Mouse (Mus musculus) heart, embryonic 10.5 days (tissue): ENCODE measurements around the gene Colgalt1. TPM values are rescaled to one million over a fixed set of nuclear protein-coding genes. Genes with fewer than 3 reads are reported as not detected.

ENCODE experiments used
- DNase-seq: peaks from one replicate; pipeline ENCODE4 v3.0.0-alpha.2; 2017; ENCODE audit warnings: low spot score
- H3K27ac ChIP-seq: fragments of 300-500 bp; sonication (generic); 2 replicates; pipeline ENCODE4 v1.5.1; 2016; ENCODE audit warnings: mild to moderate bottlenecking
- H3K27me3 ChIP-seq: fragments of 300-500 bp; sonication (generic); 2 replicates; pipeline ENCODE4 v1.6.1; 2016; ENCODE audit warnings: mild to moderate bottlenecking; ENCODE audit not compliant: poor library complexity, insufficient read depth, severe bottlenecking
- H3K36me3 ChIP-seq: fragments of 300-500 bp; sonication (generic); 2 replicates; pipeline ENCODE4 v1.6.1; 2016; ENCODE audit warnings: mild to moderate bottlenecking, moderate library complexity
- H3K4me1 ChIP-seq: fragments of 300-500 bp; sonication (generic); 2 replicates; pipeline ENCODE4 v1.6.1; 2016; ENCODE audit warnings: mild to moderate bottlenecking
- H3K4me3 ChIP-seq: fragments of 300-500 bp; sonication (generic); 2 replicates; pipeline ENCODE4 v1.5.1; 2016; ENCODE audit warnings: mild to moderate bottlenecking, moderate library complexity
- H3K9me3 ChIP-seq: fragments of 300-500 bp; sonication (generic); 2 replicates; pipeline ENCODE4 v1.6.1; 2016; ENCODE audit warnings: mild to moderate bottlenecking, moderate library complexity
- WGBS: fragments of 180-500 bp; shearing (Covaris S2); methylation state at CpG from one replicate; pipeline ENCODE4 v1.1.7; 2016; 5-methylcytosine and 5-hydroxymethylcytosine counted together
- polyA plus RNA-seq: library from polyadenylated mRNA; unstranded; fragments of >200 nt; fragmentation: Nextera tagmentation; extraction: Ambion mirVana; gene quantifications from 2 replicates; pipeline ENCODE4 v1.2.1, GENCODE M21; 2016

Gene Colgalt1
- polyA plus RNA-seq, 1 experiment from 2014 or later, result 54.4 TPM

DNA sequence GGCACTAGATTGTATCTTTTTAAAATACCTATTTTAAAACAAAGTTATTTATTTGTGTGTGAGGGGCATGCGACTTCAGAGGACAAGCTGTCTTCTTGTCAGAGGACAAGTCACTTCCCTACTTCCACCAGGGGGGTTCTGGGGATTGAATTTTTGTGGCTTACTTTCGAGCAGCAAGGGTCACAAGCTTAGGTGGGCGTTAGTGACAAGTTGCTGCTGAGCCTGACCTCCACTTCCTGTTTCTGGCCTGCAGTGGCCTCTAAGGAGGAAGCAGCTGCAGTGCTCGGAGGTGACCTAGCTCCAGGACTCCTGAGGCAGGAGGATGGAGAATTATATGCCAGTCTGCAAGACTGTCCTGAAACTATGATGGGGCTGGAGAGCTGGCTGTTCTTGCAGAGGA is 2.6 kb downstream of the Colgalt1 start:
- no peak overlapping the region for H3K4me3 ChIP-seq
- H3K27me3 ChIP-seq, result no peaks in the 10 kb centered on the region
- peaks cover 15% of the 10 kb centered on the region for H3K4me1 ChIP-seq
- 55% methylated on average over 4 of the region's 4 CpGs for WGBS
- H3K9me3 ChIP-seq, result no peaks in the 10 kb centered on the region
- no peak for DNase-seq
- peaks cover 53% of the 10 kb centered on the region for H3K36me3 ChIP-seq
- H3K27ac ChIP-seq, result no peak overlapping the region

DNA sequence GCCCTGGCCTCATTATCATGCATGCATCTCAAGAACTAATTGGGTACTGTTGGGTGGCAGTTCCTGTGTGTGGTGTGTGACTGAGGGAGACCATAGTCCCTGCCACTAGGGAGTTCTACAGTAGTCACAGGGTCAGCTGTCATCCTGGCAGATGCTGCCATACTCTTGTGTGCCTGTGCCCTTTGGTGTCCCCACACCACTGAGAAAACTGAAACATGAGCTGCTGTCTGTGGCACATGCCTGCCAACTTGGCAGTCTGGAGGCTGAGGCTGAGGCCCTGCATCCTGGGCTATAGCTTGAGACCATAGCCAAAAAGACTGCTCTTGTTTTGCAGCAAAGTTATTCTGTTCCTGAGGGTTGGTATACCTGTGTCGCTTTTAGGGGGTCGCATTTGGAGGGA is 9.0 kb downstream of the Colgalt1 start:
- Histone ChIP-seq H3K4me1 (no peaks in the 10 kb centered on the region), H3K36me3 (peaks cover 97% of the 10 kb centered on the region), H3K27ac (no peak overlapping the region), H3K4me3 (no peak overlapping the region), H3K9me3 (peaks cover 32% of the 10 kb centered on the region), H3K27me3 (no peaks in the 10 kb centered on the region)
- 90% methylated on average over 2 of the region's 2 CpGs for WGBS
- no peak for DNase-seq

DNA sequence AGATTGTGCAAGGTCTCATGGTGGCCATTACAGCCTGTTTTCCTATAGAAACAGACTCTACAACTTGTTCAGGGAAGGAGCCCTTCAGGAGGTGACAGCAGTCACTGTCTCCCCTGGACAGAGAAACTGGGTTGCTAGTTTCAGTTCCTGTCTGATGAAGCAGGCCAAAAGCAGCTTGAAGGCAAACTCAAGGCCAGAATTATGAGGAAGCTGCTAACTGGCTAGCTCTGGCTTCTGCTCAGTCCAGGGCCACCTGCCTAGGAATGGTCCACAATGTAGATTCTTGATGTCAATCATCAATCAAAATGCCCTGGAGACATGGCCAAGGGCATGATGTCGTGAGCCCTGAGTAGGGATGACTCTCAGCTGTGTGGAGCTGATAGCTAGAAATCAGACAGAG is 14.3 kb downstream of the Colgalt1 start:
- peaks cover 32% of the 10 kb centered on the region for H3K9me3 ChIP-seq
- WGBS, result 93% methylated on average over 1 of the region's 1 CpGs
- peaks cover 58% of the 10 kb centered on the region for H3K36me3 ChIP-seq
- peaks cover 32% of the 10 kb centered on the region for H3K4me1 ChIP-seq
- no peak overlapping the region for H3K4me3 ChIP-seq
- H3K27ac ChIP-seq, result no peak overlapping the region
- peaks cover 7% of the 10 kb centered on the region for H3K27me3 ChIP-seq
- DNase-seq, result no peak

DNA sequence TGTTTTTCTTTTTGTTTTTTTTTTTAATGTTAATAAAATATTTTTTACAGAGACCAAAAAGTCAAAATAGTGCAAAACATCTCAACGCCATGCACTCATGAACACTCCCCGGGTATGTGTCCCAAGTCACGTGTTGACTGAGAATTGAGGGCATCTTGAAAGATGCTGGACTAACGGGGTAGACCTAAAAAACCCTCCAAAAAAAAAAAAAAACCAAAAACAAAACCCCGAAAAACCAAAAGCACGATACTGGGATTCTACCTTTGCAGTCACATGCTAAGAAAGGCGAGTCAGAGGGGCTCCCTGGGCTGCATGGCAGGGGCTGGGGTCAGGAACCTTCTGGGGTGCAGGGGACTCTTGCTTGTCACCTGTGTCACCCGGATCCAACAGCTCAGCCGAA is 16.0 kb downstream of the Colgalt1 start:
- peaks cover 42% of the 10 kb centered on the region for H3K36me3 ChIP-seq
- no peak overlapping the region for H3K27ac ChIP-seq
- peaks cover 33% of the 10 kb centered on the region for H3K4me1 ChIP-seq
- peaks cover 21% of the 10 kb centered on the region for H3K9me3 ChIP-seq
- WGBS, result 81% methylated on average over 9 of the region's 9 CpGs
- peaks cover 23% of the 10 kb centered on the region for H3K27me3 ChIP-seq
- DNase-seq, result no peak
- no peak overlapping the region for H3K4me3 ChIP-seq

DNA sequence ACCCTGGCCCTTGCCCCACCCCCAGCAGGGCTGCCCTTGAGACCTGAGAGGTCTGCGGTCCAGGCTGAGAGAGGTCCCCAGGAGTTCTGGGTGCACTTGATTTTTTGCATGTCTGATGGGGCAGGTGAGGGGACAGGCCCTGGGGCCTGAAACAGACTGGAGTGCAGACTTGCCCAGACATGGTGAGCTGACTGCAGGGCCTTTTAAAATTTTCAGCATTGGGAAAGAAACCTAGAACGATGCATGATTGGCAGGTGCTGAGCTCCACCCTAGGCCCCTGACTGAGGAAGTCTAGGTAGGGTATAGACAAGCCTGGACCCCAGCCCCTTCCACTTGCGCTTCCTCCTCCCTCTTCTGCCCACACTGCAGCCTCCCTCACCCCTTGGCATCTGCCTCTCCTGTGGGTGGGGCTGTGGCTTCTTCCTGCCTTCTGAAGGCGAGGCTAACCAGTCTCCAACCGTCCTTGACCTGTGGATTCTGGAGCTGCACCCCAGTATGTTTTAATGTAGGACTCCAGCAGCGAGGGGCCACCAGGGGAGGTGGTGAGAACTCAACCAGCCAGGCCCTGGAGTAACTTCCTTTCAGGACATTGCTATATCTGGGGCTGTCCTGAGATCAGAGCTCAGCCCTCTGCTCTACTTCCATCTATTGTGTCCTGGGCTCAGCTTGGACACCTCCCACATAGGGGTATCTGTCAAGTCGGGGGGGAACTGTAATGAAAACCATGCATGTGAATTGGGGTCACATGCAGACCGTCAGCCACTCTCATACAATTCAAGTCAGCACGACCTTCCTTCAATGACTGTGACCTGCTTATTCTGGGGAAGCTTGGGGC is 16.7 kb downstream of the Colgalt1 start:
- Histone ChIP-seq H3K27me3 (peaks cover 30% of the 10 kb centered on the region), H3K36me3 (peaks cover 35% of the 10 kb centered on the region), H3K4me3 (peak overlapping the region; percentile 8; the same call in 1 of the 2 replicates), H3K4me1 (peaks cover 33% of the 10 kb centered on the region), H3K9me3 (peaks cover 17% of the 10 kb centered on the region), H3K27ac (peak overlapping the region; percentile 87; the same call in 1 of the 2 replicates)
- no peak for DNase-seq
- 48% methylated on average over 9 of the region's 9 CpGs for WGBS

DNA sequence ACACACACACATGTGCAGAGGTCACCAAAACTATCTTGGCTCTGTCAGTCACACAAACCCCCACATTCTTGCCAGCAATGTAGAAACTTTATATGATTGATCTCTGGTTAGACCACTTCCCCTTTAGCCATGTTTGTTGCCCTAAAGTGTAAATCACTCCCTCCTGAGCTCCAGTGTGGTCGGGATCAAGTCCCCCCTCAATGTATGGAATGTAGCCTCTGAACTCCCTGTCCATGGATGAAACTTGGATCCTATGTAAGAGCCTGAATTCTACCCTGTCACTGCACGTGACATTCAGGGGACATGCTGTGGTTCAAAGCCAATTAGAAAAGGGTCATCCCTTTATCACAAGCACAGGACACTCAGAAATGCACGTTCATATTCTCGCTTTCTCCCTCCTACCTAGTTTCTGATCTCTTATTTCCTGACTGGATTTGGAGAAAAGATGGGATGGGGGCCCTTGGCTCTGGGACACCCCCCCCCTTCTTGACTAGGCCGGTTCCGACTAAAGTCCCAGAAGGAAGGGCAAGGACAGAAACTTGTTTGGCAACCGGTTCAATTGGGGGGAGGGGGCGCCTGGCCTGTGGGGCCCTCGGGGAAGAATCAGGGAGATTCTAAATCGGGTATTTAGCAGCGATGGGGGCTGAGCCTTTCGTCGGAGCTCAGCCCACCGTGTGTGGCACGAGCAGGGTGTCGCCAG is 17.7 kb downstream of the Colgalt1 start:
- WGBS, result 9% methylated on average over 16 of the region's 16 CpGs
- Histone ChIP-seq H3K36me3 (peaks cover 24% of the 10 kb centered on the region), H3K27me3 (peaks cover 41% of the 10 kb centered on the region), H3K9me3 (peaks cover 15% of the 10 kb centered on the region), H3K27ac (peak overlapping the region; percentile 87), H3K4me3 (peak overlapping the region; percentile 64), H3K4me1 (peaks cover 34% of the 10 kb centered on the region)
- no peak for DNase-seq

DNA sequence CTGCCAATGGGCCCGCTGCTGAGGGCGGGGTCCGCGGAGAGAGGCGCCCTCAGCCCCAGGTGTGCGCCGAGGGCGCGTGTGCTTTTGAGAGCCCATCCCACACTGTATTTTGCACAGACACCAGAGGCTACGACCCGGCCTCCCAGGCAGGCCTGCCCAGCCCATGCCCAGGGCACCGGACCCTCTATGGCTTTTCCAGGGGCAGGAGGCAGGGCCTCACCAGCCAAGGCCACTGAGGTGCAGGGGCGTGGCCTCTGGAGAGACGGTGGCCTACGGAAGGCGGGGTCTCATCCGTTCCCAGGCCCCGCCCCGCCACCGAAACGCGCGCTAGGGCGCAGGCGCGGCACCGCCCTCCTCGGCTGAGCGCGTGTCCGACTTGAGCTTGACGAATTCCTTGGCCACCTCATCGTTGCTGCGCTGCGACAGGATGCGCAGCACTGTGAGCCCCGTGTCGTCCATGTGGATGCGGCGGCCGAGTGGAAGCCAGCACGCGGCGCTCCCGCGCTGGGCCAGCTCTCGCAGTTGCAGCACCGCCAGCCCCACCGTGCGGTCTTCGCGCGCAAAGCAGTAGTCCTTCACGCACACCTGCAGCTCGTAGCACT is 18.4 kb downstream of the Colgalt1 start:
- under 1% methylated on average over 55 of the region's 55 CpGs for WGBS
- peaks cover 40% of the 10 kb centered on the region for H3K4me1 ChIP-seq
- peaks cover 12% of the 10 kb centered on the region for H3K9me3 ChIP-seq
- H3K27ac ChIP-seq, result peak overlapping the region; percentile 87
- peak; percentile 97 for DNase-seq
- peaks cover 17% of the 10 kb centered on the region for H3K36me3 ChIP-seq
- peak overlapping the region; percentile 64 for H3K4me3 ChIP-seq
- peaks cover 48% of the 10 kb centered on the region for H3K27me3 ChIP-seq

DNA sequence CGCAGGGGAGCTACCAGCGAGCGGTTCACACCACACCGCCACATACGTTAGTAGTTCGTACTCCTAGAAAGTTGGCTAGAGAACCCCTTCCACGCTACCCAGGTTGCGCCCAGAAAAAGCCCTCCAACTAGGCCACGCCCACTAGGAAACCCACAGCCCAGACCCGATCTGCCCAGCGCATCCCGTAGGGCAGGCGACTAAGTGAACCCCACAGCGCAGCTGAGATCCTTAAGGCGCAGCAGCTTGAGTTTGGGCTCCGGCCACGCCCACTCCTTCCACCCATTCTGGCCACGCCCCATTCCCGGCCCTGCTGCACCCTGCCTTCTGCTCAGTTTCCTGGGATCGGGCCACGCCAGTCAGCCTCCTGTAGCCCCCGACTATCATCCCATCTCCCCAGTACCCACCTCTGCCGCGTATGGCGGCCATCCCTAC is 19.0 kb downstream of the Colgalt1 start:
- WGBS, result 5% methylated on average over 25 of the region's 25 CpGs
- H3K27ac ChIP-seq, result peak overlapping the region; percentile 87
- peaks cover 46% of the 10 kb centered on the region for H3K4me1 ChIP-seq
- H3K36me3 ChIP-seq, result peaks cover 11% of the 10 kb centered on the region
- H3K27me3 ChIP-seq, result peaks cover 54% of the 10 kb centered on the region
- H3K4me3 ChIP-seq, result peak overlapping the region; percentile 64
- H3K9me3 ChIP-seq, result peaks cover 12% of the 10 kb centered on the region
- DNase-seq, result no peak

DNA sequence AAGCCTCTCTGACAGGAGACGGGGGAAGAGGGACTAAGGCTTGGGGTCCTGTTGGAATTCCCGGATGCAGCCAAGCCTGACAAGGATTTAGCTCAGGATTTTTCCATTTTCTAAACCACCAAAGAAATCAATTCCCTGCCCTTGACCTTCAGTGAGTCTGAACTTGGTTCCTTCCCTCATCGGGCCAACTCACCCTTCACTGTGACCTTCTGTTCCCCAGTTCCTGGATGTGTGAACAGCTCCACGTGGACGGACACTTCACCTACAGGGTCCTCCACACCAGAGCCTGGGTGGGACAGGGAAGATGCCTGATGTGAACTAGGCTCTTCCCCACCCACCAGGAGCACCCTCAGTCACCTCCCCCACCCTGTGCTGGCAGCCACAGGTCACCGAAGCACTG is 20.0 kb downstream of the Colgalt1 start:
- H3K27me3 ChIP-seq, result peaks cover 63% of the 10 kb centered on the region

DNA sequence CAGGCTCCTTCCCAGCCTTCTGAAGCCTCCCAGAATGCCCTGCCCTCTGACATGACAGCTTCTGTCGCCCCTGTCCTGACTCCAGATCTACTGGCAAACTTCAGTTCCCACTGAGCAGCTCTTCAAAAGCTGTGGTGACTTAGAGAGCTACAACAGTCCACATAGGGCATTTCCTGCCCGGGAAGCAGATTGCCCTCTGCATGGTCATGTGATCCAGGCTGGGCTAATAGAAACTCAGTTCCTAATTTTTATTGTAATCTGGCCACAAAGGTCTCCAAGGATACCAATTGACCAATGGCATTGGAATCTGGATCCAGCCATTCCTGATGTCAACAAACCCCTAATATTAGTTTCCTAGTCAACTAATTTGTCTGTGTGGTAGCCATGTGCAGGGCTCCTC is 21.1 kb downstream of the Colgalt1 start:
- Histone ChIP-seq H3K9me3 (peaks cover 12% of the 10 kb centered on the region), H3K4me1 (peaks cover 47% of the 10 kb centered on the region), H3K27ac (no peak overlapping the region), H3K27me3 (peaks cover 69% of the 10 kb centered on the region), H3K4me3 (no peak overlapping the region), H3K36me3 (no peaks in the 10 kb centered on the region)
- no peak for DNase-seq
- WGBS, result 61% methylated on average over 2 of the region's 2 CpGs

More for the DNA sequence above, 20.0 kb downstream of the Colgalt1 start:
- Histone ChIP-seq H3K4me1 (peaks cover 47% of the 10 kb centered on the region), H3K27ac (no peak overlapping the region), H3K36me3 (peaks cover 2% of the 10 kb centered on the region), H3K4me3 (no peak overlapping the region), H3K9me3 (peaks cover 12% of the 10 kb centered on the region)
- 86% methylated on average over 6 of the region's 6 CpGs for WGBS
- DNase-seq, result no peak

DNA sequence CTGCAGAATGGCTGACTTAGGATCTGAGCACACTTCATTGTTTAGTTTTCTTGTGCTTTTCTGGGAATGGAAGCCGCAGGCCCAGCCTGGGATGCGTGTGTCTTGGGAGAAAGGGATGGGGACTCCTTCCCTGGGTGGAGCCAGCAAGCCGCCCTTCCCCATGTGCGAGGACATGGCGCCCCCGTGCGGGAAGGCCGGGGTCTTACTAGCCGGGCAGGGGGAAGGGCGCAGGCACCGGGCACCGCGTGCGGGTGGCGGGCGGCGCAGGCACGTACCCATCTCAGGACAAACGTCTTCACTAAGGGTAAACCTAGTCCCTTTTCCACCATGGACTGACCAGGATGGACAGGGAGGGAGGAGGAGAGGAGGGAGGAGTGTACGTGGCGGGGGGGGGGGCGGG is 22.4 kb downstream of the Colgalt1 start:
- Histone ChIP-seq H3K27me3 (peaks cover 70% of the 10 kb centered on the region), H3K27ac (no peak overlapping the region), H3K4me1 (peaks cover 40% of the 10 kb centered on the region), H3K9me3 (peaks cover 12% of the 10 kb centered on the region), H3K36me3 (no peaks in the 10 kb centered on the region), H3K4me3 (peak overlapping the region; percentile 41; the same call in 1 of the 2 replicates)
- no peak for DNase-seq
- 7% methylated on average over 19 of the region's 22 CpGs for WGBS

DNA sequence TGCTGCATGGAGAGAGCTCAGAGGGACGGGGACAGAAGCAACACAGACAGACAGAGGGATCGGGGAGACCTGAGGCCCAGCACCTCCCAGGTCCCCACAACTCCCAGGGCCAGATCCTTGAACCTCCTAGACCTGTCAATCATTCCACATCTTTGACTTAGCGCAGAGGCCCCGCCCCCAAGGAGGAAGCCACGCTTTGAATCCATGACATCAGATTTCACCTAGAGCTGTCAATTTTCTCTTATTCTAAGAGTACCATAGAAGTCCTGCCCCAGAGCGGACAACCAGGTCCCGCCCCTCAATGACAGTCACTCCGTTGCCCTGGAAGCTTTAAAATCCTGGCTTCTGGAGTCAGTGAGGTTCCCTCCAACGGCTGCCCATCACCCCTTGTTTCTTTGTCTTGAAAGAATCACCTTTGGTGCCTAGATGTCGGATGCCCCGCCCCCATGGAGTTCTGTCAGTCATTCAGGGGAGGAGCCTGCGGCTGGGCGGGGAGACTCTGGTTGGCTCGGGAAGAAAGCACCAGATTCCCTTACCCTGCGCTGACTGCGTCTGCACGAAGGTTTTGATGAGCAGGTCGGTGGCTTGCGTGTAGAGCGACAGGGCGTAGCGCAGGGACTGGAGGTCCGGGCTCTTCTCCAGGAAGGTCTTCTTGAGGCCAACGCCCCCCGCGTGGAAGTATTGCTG is 23.3 kb downstream of the Colgalt1 start:
- Histone ChIP-seq H3K27ac (no peak overlapping the region; the same call in 1 of the 2 replicates), H3K36me3 (no peaks in the 10 kb centered on the region), H3K27me3 (peaks cover 73% of the 10 kb centered on the region), H3K4me1 (peaks cover 30% of the 10 kb centered on the region), H3K4me3 (peak overlapping the region; percentile 41), H3K9me3 (peaks cover 12% of the 10 kb centered on the region)
- 3% methylated on average over 26 of the region's 26 CpGs for WGBS
- DNase-seq, result peak; percentile 87
